ENCODE assay signal across 14 mouse cellular contexts in genomic region chr12:28380203-28380602, GRCm38 (mm10).
"Had no signal": no experiment of that assay in that cellular context is flagged by ENCODE, and none has a peak within 500 bp of the region (broad histone marks: within the 10 kb centered on the region; RNA-seq: fewer than 3 reads in every experiment).

No protein-coding gene starts in this region.

- H3K9me3 ChIP-seq: kidney, embryonic 15.5 days; liver, embryonic 13.5 days had no signal

- H3K4me2 ChIP-seq: kidney, embryonic 15.5 days; liver, embryonic 13.5 days had no signal

- H3K27me3 ChIP-seq: kidney, embryonic 15.5 days; liver, embryonic 13.5 days had no signal

- H3K4me1 ChIP-seq: liver, embryonic 13.5 days had no signal

- H3K27ac ChIP-seq: kidney, embryonic 15.5 days; left cerebral cortex, adult 2 months; liver, embryonic 13.5 days had no signal

- DNase-seq: kidney, adult 11 months; kidney, adult 8-10 months; kidney, postnatal 10 days; kidney, postnatal 36 days; layer of hippocampus, postnatal 36 days; liver, embryonic 13.5 days; lung, adult 2 months; lung, postnatal 14 days; lung, postnatal 4 days; thymus, adult 18-20 months; thymus, postnatal 36 days had no signal

- H3K36me3 ChIP-seq: kidney, embryonic 15.5 days; liver, embryonic 13.5 days had no signal

- H3K4me3 ChIP-seq: kidney, embryonic 15.5 days; left cerebral cortex, adult 2 months; liver, embryonic 13.5 days; myocyte had no signal

- H3K9ac ChIP-seq: kidney, embryonic 15.5 days; liver, embryonic 13.5 days had no signal
